Mouse (Mus musculus) urinary bladder, postnatal 10 days (tissue): ENCODE results near the gene Arih2.
"Not testable (repeated sequence)": the region's sequence is repeated elsewhere in the genome, so short reads cannot be mapped to it uniquely, and the experiment has no call there.

Experiments used
- DNase-seq: peaks from one replicate; pipeline ENCODE4 v3.0.0; 2022; ENCODE audit warnings: low spot score

Gene Arih2

GRCm38 (mm10) chr9:108649561-108650440 lies 615 bp upstream of the Arih2 start:
- no peak for DNase-seq

GRCm38 (mm10) chr9:108648166-108648565 lies 1.0 kb downstream of the Arih2 start:
- DNase-seq: no peak

GRCm38 (mm10) chr9:108639825-108640224 lies 9.4 kb downstream of the Arih2 start:
- DNase-seq: no peak

- no peak for DNase-seq
Measured at GRCm38 (mm10) chr9:108635415-108635814, 13.8 kb downstream of the Arih2 start.

GRCm38 (mm10) chr9:108633846-108634245 lies 15.3 kb downstream of the Arih2 start:
- DNase-seq: no peak

- DNase-seq: no peak
Measured at GRCm38 (mm10) chr9:108632375-108632774, 16.8 kb downstream of the Arih2 start.

GRCm38 (mm10) chr9:108631631-108632256 lies 17.4 kb downstream of the Arih2 start:
- DNase-seq: no peak

- DNase-seq: no peak
Measured at GRCm38 (mm10) chr9:108630683-108631082, 18.5 kb downstream of the Arih2 start.

GRCm38 (mm10) chr9:108628141-108628540 lies 21.0 kb downstream of the Arih2 start:
- DNase-seq: no peak

GRCm38 (mm10) chr9:108626498-108626897 lies 22.7 kb downstream of the Arih2 start:
- no peak for DNase-seq

- DNase-seq: no peak
Measured at GRCm38 (mm10) chr9:108617301-108617700, 31.9 kb downstream of the Arih2 start.

GRCm38 (mm10) chr9:108611488-108611887 lies 37.7 kb downstream of the Arih2 start:
- no peak for DNase-seq

GRCm38 (mm10) chr9:108608889-108609288 lies 40.3 kb downstream of the Arih2 start:
- DNase-seq: no peak

- DNase-seq: not testable (repeated sequence)
Measured at GRCm38 (mm10) chr9:108607929-108608328, 41.3 kb downstream of the Arih2 start.

- DNase-seq: no peak
Measured at GRCm38 (mm10) chr9:108601986-108602385, 47.2 kb downstream of the Arih2 start.

GRCm38 (mm10) chr9:108600011-108600410 lies 49.2 kb downstream of the Arih2 start:
- no peak for DNase-seq

- DNase-seq: no peak
Measured at GRCm38 (mm10) chr9:108599021-108599566, 50.1 kb downstream of the Arih2 start.

GRCm38 (mm10) chr9:108596998-108597764 lies 52.0 kb downstream of the Arih2 start, which contains the start of gene P4htm:
Gene P4htm, minus strand, starts transcription at chr9:108597667.
- no peak for DNase-seq

GRCm38 (mm10) chr9:108594354-108594753 lies 54.8 kb downstream of the Arih2 start:
- DNase-seq: no peak

- no peak for DNase-seq
Measured at GRCm38 (mm10) chr9:108591462-108591861, 57.7 kb downstream of the Arih2 start.

GRCm38 (mm10) chr9:108589229-108589628 lies 60.0 kb downstream of the Arih2 start:
- DNase-seq: no peak

- no peak for DNase-seq
Measured at GRCm38 (mm10) chr9:108587571-108588180, 61.5 kb downstream of the Arih2 start.
